Mouse (Mus musculus) stomach, embryonic 14.5 days (tissue): ENCODE results near the gene Gbe1. TPM values are rescaled to one million over a fixed set of nuclear protein-coding genes. Genes with fewer than 3 reads are reported as not detected.

Experiments
- ATAC-seq: fragments of 200-750 bp; cut with Nextera tagmentation; 2 replicates; pipeline ENCODE4 v1.8.0; 2017; ENCODE audit warnings: low read depth, moderate TSS enrichment; ENCODE audit not compliant: insufficient number of reproducible peaks, insufficient read depth, low FRiP score
- H3K27ac ChIP-seq: fragments of 300-500 bp; sonication (generic); 2 replicates; pipeline ENCODE4 v1.5.1; 2014; ENCODE audit warnings: mild to moderate bottlenecking, low read length, moderate library complexity, mixed read lengths
- H3K27me3 ChIP-seq: fragments of 300-500 bp; sonication (generic); 2 replicates; pipeline ENCODE4 v1.6.1; 2014; ENCODE audit warnings: low read length, control low read depth, mixed read lengths; ENCODE audit not compliant: control insufficient read depth, insufficient read depth
- H3K36me3 ChIP-seq: fragments of 300-500 bp; sonication (generic); 2 replicates; pipeline ENCODE4 v1.6.1; 2014; ENCODE audit warnings: mild to moderate bottlenecking, control low read depth, low read length, moderate library complexity, mixed read lengths; ENCODE audit not compliant: control insufficient read depth, insufficient read depth
- H3K4me1 ChIP-seq: fragments of 300-500 bp; sonication (generic); 2 replicates; pipeline ENCODE4 v1.6.1; 2014; ENCODE audit warnings: low read length, control low read depth, mixed read lengths; ENCODE audit not compliant: control insufficient read depth, insufficient read depth
- H3K4me2 ChIP-seq: fragments of 300-500 bp; sonication (generic); replicated peaks from 2 replicates; pipeline ENCODE4 v1.6.1; 2014; ENCODE audit warnings: low read depth, low read length, control low read depth
- H3K4me3 ChIP-seq: fragments of 300-500 bp; sonication (generic); 2 replicates; pipeline ENCODE4 v1.5.1; 2014; ENCODE audit warnings: low read depth, low read length, control low read depth
- H3K9ac ChIP-seq: fragments of 300-500 bp; sonication (generic); replicated peaks from 2 replicates; pipeline ENCODE4 v1.6.1; 2014; ENCODE audit warnings: low read depth, mild to moderate bottlenecking, control low read depth, low read length, moderate library complexity, mixed read lengths
- H3K9me3 ChIP-seq: fragments of 300-500 bp; sonication (generic); 2 replicates; pipeline ENCODE4 v1.6.1; 2016; ENCODE audit warnings: low read depth, low read length, control low read depth; ENCODE audit not compliant: control insufficient read depth
- WGBS: fragments of 180-500 bp; shearing (Covaris S2); extraction: QIAGEN DNeasy Blood & Tissue Kit; methylation state at CpG from one replicate; pipeline ENCODE4 v1.1.7; 2014; 5-methylcytosine and 5-hydroxymethylcytosine counted together
- polyA plus RNA-seq: library from polyadenylated mRNA; unstranded; fragments of >200 nt; fragmentation: Nextera tagmentation; extraction: Ambion mirVana; gene quantifications from 2 replicates; pipeline ENCODE4 v1.2.1, GENCODE M21; 2014

The Gbe1 gene
- polyA plus RNA-seq, 1 experiment from 2014 or later: 23.2 TPM

DNA sequence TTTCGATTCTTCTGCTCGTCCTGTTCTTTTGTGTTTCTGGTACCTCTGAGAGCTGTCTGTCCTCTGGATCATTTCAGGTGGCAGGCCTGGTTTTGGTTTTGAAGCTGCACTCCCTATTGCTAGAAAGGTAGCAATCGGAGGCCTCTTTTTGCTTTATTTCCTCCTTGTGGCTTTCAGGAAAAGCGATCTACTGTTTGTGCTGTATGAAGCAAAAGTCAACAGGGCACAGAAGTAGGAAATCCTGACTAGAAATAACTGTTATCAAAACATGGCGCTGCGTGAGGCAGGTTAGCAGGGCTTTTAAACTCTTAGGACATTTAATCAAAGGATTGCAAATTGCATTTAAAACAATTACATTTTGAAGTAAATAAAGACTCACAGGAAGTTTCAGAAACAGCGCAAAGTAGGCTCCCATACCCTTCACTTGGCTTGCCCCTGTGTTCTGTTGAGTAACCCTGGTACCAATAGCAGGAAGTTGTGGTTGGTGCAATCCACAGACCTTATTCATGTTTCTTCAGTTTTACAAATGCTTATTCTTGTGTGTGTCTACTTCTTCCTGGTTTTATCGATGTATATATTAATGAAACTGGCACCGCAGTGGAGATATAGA is 12.7 kb downstream of the Gbe1 start:
- Histone ChIP-seq H3K4me3 (no peak overlapping the region), H3K9me3 (no peaks in the 10 kb centered on the region), H3K9ac (no peak overlapping the region), H3K4me1 (no peaks in the 10 kb centered on the region), H3K27ac (no peak overlapping the region), H3K4me2 (no peak overlapping the region), H3K27me3 (no peaks in the 10 kb centered on the region), H3K36me3 (no peaks in the 10 kb centered on the region)
- no peak for ATAC-seq
- WGBS: 84% methylated on average over 9 of the region's 9 CpGs

DNA sequence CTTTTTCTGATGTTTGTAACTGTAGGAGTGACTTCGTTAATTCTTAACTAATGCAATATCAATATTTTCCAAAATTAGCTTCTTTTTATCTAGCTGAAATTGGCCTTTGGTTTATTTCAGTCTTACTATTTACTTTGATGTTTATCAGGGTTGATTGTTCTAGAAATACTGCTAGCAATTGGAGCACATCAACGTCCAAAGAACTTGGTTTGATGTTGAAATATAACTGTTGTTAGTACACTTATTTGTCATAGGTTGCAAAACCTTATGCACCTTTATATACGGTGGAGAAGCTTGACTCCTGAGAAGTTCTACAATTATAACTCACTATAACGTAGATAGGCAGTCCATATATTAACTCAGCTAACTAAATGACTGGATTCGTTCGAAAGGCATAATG is 14.8 kb downstream of the Gbe1 start:
- Histone ChIP-seq H3K4me1 (no peaks in the 10 kb centered on the region), H3K9ac (no peak overlapping the region), H3K36me3 (no peaks in the 10 kb centered on the region), H3K9me3 (no peaks in the 10 kb centered on the region), H3K27ac (no peak overlapping the region), H3K4me3 (no peak overlapping the region), H3K4me2 (no peak overlapping the region), H3K27me3 (no peaks in the 10 kb centered on the region)
- ATAC-seq: no peak
- WGBS: 74% methylated on average over 6 of the region's 6 CpGs

DNA sequence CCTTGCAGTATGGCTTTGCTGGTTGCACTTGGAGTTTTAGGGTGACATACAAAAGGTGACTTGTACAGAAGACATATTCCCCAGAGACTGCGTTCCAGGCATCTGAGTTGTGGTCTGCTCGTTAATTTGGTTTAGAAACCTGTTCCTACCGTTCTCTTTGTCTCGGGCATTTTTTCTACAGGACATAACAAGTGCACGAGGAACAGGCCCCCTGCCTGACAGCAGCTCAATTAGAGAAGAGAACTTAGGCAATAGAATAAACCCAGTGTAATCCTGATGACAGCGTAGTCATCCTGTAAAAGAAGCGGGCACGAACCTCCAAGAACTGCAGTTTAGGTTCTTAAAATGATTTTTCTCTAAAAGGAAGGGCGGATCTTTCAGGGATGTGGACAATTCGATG is 15.3 kb downstream of the Gbe1 start:
- no peaks in the 10 kb centered on the region for H3K4me1 ChIP-seq
- WGBS: 56% methylated on average over 10 of the region's 10 CpGs
- H3K9ac ChIP-seq: no peak overlapping the region
- H3K9me3 ChIP-seq: no peaks in the 10 kb centered on the region
- no peak overlapping the region for H3K4me2 ChIP-seq
- ATAC-seq: no peak
- H3K27ac ChIP-seq: no peak overlapping the region
- no peaks in the 10 kb centered on the region for H3K36me3 ChIP-seq
- H3K4me3 ChIP-seq: no peak overlapping the region
- no peaks in the 10 kb centered on the region for H3K27me3 ChIP-seq

DNA sequence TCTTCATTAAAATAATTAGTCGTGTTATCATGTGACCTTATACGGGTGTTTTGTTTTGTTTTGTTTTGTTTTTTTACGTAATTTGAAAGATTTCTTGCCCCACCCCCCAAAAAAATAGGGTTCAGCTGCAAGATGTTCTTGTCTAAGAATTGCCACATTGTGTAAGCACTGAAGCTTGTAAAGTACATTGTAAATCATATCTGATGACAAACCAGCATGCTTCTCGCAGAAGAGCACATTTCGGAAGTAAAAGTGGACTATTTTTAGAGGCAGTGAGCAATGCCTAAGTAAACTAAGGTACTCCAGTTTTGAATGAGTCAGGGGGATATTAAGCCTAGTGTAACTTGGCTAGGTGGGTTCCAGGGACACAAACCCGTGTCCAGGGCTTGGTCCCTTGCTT is 15.7 kb downstream of the Gbe1 start:
- Histone ChIP-seq H3K9ac (no peak overlapping the region), H3K4me2 (no peak overlapping the region), H3K4me3 (no peak overlapping the region), H3K27ac (no peak overlapping the region), H3K36me3 (no peaks in the 10 kb centered on the region), H3K4me1 (no peaks in the 10 kb centered on the region), H3K9me3 (no peaks in the 10 kb centered on the region), H3K27me3 (no peaks in the 10 kb centered on the region)
- ATAC-seq: no peak
- 39% methylated on average over 6 of the region's 6 CpGs for WGBS

DNA sequence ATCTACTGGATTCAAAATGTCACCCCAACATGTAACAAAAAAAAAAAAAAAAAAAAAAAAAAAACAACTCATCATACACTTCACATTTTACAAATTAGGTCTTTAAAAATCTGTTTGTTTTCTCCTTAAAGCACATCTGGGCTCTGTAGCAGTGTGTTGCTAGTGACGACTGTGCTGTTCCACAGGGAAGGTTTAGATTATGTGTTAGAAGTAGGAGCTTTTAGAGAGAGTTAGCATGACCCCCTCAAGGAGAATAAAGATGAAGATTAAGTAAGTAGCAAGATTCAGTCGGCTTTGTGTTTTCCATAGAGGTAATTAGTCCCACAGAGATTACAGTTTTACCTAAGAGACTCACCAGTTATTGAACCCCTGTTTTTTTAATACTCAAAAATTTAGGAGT is 16.3 kb downstream of the Gbe1 start:
- no peaks in the 10 kb centered on the region for H3K36me3 ChIP-seq
- no peaks in the 10 kb centered on the region for H3K27me3 ChIP-seq
- no peak overlapping the region for H3K9ac ChIP-seq
- no peak for ATAC-seq
- H3K4me1 ChIP-seq: no peaks in the 10 kb centered on the region
- no peak overlapping the region for H3K27ac ChIP-seq
- no peaks in the 10 kb centered on the region for H3K9me3 ChIP-seq
- 62% methylated on average over 2 of the region's 2 CpGs for WGBS
- H3K4me2 ChIP-seq: no peak overlapping the region
- H3K4me3 ChIP-seq: no peak overlapping the region

DNA sequence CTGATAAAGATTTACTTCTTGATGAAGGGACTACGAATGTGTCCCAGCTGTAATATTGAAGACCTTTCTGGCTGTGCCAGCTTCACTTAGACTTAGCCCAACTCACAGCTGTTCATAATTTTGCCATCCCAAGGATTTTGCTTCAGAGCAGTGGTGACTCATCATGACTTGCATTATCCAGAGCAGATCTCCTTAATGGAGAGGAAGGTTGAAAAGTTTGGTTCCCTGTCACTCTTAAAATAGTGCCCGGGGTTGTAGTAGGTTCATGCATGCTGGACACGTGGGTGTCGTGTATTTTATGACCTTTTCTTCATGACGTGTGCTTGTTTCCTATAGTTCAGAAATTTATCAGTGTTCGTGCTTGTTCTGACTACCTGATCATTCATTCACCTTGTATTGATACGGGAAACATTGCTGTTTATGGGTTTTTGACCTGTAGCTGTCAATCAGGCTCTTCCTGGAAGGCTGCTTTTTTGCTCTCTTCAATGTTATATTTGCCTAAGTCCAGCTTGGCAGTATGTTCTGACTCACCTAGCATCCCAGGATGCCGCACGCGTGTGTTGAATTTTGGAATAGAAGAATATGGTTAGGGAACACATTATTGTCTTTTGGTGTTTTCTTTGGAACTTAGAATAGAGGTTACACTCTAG is 17.0 kb downstream of the Gbe1 start:
- H3K4me3 ChIP-seq: no peak overlapping the region
- no peak overlapping the region for H3K9ac ChIP-seq
- no peak overlapping the region for H3K27ac ChIP-seq
- H3K4me2 ChIP-seq: no peak overlapping the region
- H3K4me1 ChIP-seq: no peaks in the 10 kb centered on the region
- 94% methylated on average over 10 of the region's 10 CpGs for WGBS
- H3K9me3 ChIP-seq: no peaks in the 10 kb centered on the region
- H3K27me3 ChIP-seq: no peaks in the 10 kb centered on the region
- no peak for ATAC-seq
- no peaks in the 10 kb centered on the region for H3K36me3 ChIP-seq

DNA sequence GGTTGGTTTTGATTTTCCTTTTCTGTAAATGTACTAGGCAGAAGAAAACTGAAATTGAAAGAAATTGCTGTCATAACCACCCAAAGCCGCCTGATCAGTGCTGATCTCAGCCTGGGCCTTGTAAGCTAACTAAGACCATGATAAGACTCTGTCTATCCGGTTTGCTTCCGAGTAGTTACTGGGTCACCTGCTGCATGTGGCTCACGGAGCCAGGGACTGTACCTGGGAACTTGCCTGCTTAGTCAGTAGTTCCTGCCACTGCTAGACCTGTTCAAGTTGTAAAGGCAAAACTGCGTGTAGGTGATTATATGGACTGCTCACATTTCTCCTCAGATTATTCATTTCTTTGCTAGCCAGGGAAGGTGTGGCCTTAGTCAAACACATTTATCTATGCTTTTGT is 21.1 kb downstream of the Gbe1 start:
- Histone ChIP-seq H3K27ac (no peak overlapping the region), H3K9me3 (no peaks in the 10 kb centered on the region), H3K4me3 (no peak overlapping the region), H3K4me2 (no peak overlapping the region), H3K36me3 (no peaks in the 10 kb centered on the region), H3K9ac (no peak overlapping the region), H3K4me1 (no peaks in the 10 kb centered on the region), H3K27me3 (no peaks in the 10 kb centered on the region)
- WGBS: 89% methylated on average over 5 of the region's 5 CpGs
- no peak for ATAC-seq

DNA sequence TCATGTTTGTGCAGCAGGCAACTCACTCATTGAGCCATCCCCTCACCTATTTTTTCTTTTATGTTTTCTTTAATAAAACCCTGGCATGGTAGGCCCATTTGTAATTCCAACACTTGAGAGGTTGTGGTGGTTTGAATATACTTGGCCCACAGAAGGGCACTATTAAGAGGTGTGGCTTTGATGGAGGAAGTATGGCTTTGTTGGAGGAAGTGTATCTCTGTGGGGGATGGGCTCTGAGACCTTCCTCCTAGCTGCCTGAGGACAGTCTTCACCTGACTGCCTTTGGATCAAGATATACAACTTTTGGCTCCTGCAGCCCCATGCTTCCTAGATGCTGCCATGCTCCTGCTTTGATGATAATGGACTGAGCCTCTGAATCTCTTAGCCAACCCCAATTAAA is 21.7 kb downstream of the Gbe1 start:
- H3K4me1 ChIP-seq: no peaks in the 10 kb centered on the region
- no peaks in the 10 kb centered on the region for H3K36me3 ChIP-seq
- H3K4me3 ChIP-seq: no peak overlapping the region
- no peak for ATAC-seq
- H3K4me2 ChIP-seq: no peak overlapping the region
- H3K27ac ChIP-seq: no peak overlapping the region
- H3K27me3 ChIP-seq: no peaks in the 10 kb centered on the region
- no peak overlapping the region for H3K9ac ChIP-seq
- H3K9me3 ChIP-seq: no peaks in the 10 kb centered on the region

DNA sequence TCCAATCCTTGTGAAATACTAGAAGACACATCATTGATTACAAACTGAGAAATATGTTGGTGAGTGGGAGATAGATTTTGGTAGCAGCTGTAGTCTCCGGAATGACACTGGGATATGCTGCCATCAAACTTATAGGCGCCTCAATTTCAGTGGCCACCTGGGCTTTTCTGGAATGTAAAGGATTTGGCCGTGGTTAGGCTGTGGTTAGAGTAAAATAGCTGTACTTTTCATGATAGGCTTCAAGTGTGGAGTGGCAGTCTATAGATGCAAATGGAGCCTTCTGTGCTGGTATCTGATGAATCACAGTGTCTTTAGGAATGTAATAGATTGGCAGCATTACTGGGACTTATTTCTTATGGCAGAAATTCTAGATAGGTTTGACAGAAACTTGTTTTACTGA is 23.9 kb downstream of the Gbe1 start:
- 85% methylated on average over 3 of the region's 3 CpGs for WGBS
- Histone ChIP-seq H3K4me3 (no peak overlapping the region), H3K9me3 (no peaks in the 10 kb centered on the region), H3K9ac (no peak overlapping the region), H3K36me3 (no peaks in the 10 kb centered on the region), H3K4me2 (no peak overlapping the region), H3K27ac (no peak overlapping the region), H3K27me3 (no peaks in the 10 kb centered on the region), H3K4me1 (no peaks in the 10 kb centered on the region)
- ATAC-seq: no peak
